Mouse (Mus musculus) kidney, adult 2 months (tissue): Measurements from ENCODE around the gene Dpm2.

Experiments
- CTCF ChIP-seq: fragments of 200-500 bp; conservative IDR thresholded peaks from 2 replicates; pipeline ENCODE4 v1.5.1; 2011; ENCODE audit warnings: low read depth, mild to moderate bottlenecking, control low read depth, low read length, moderate library complexity, mixed read lengths; ENCODE audit not compliant: insufficient read depth, insufficient read length
- POLR2A ChIP-seq: fragments of 200-500 bp; IDR thresholded peaks from one replicate; pipeline ENCODE4 v1.6.1; 2011; ENCODE audit warnings: low read depth, low read length, control low read depth

DNA sequence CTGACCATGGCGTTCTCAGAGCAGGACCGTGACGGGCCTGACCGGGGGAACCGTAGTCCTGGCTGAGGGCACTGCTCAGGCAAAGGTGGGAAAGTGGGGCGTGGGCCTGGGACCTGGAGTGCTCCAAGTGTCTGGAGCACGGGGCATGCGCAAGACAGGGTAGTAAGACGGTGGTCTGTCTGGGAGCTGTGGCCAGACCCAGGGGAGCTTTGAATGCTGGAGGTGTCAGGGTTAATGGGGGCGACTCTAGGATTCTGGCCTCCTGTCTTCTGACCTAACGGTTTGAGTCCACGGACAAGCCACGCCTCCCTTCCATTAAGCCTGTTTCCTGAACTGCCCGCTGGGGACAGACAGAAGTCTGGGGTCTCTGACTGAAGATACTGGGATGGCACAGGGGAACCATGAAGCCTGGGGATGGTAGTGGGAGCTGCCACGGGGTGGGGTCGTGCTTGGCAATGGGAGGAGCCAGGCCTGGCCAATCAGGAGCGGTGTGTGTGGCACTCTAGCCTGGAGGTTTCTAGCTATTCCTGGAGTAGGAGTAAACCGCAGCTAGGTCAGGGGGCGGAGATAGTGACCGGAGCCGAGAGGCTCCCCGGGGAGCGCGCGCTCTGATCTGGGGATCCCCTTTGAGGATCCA lies 37.6 kb downstream of the Dpm2 start:
- no peak for TF ChIP-seq CTCF
- TF ChIP-seq POLR2A: no peak
